Mouse (Mus musculus) embryonic fibroblast, embryonic 13.5 days (primary cell): Measurements from ENCODE around the gene C530008M17Rik.

Experiments
- CTCF ChIP-seq: IDR thresholded peaks from 2 replicates; pipeline ENCODE4 v1.5.1; 2011; ENCODE audit warnings: mild to moderate bottlenecking, control low read depth, low read length, moderate library complexity, borderline replicate concordance; ENCODE audit not compliant: insufficient read depth
- POLR2A ChIP-seq: IDR thresholded peaks from 2 replicates; pipeline ENCODE4 v1.6.1; 2011; ENCODE audit warnings: low read depth, mild to moderate bottlenecking, control low read depth, low read length, moderate library complexity

DNA sequence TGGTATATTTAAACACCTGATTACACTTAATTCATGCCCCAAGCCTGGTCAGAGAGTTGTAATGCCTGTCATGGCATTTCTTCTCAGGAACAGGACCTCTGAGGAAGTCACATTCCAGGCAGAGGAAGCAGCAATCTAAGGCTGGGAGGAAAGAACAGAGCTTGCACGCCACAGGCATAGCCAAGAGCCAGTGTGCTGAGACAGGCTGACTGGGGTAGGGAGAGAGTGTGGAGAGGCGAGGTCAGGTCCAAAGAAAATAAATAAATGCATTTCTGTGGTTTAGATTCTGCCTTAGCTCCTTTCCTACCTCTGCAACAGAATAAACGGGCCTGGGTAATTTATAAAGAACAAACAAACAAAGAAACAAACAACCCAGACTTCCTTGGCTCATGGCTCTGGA, 104.0 kb downstream of the C530008M17Rik start:
- TF ChIP-seq CTCF (no peak), POLR2A (no peak)
